Mouse (Mus musculus) left cerebral cortex, postnatal 36 days (tissue): Measurements from ENCODE around the gene Rnf157. TPM values are rescaled to one million over a fixed set of nuclear protein-coding genes. Genes with fewer than 3 reads are reported as not detected.
A peak's percentile ranks its signal among the peaks of the same experiment; 100 is the strongest.

Experiments
- DNase-seq, 2 experiments: peaks; one replicate each; pipeline ENCODE4 v3.0.0; 2021 to 2022; ENCODE audit warnings: low spot score in 2 of 2, mixed read lengths in 1 of 2
- intact Hi-C: fragments of 180-260 bp; cut with DNase I; formaldehyde crosslinking; loops from one replicate; pipeline ENCODE4 v1.15.1; 2025
- total RNA-seq, 2 experiments: library from RNA; stranded (reverse); gene quantifications; 2 replicates each; pipeline ENCODE4 v1.2.3; 2021

Gene Rnf157
- total RNA-seq: 100 to 1,000 TPM; 266 to 286 TPM

DNA sequence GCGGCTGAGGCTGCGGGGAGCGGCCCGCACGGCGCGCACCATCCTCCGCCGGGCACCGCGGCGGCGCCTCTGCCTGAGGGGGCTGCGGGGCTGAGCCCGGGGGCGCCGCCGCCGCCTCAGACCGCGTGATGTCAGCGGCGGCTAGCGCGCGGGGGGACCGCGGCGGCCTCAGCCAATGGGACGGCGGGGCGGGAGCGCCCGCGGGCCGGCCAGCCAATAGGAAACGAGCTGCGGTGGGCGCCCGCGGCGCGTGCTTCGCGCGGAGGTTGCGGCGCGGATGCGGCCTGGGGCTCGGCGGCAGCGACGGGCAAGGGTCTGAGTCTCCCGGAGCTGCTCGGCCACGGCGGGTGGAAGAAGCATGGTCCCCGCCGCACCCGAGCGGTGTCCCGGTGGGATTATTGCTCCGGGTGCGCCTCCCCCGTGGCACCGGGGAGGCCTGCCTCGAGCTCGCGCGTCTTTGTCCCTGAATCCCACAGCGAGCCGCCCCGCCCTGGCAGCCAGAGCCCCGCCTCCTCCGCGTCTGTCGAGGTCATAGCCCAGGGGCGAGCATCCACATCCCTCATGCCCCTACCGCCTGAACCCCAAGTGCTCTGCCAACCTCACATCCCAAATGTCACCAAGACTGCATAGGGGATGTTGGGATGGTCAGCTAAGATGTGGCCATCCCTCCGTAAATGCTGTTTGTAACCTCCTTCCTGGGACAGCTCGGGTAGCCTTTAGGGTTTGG lies at the start of gene Rnf157:
Gene Rnf157 (minus strand): TSS at position 129 of the 727 bp plus-strand sequence.
- peak; percentile 91 to 96 for DNase-seq
- intact Hi-C loops: loop anchor here (1.0 kb wide), 1 partner anchor 21 kb away; the partner anchor contains the start of gene Ubald2

GRCm38 (mm10) chr11:116459786-116460185 lies 47.0 kb upstream of the Rnf157 start:
- DNase-seq: no peak
- intact Hi-C loops: loop anchor here (5.0 kb wide), 1 partner anchor 142 kb away; no protein-coding TSS in a partner anchor

- no peak for DNase-seq
- intact Hi-C loops: no loop called here
These were observed 43.4 kb upstream of the Rnf157 start for GRCm38 (mm10) chr11:116456234-116456633.

DNA sequence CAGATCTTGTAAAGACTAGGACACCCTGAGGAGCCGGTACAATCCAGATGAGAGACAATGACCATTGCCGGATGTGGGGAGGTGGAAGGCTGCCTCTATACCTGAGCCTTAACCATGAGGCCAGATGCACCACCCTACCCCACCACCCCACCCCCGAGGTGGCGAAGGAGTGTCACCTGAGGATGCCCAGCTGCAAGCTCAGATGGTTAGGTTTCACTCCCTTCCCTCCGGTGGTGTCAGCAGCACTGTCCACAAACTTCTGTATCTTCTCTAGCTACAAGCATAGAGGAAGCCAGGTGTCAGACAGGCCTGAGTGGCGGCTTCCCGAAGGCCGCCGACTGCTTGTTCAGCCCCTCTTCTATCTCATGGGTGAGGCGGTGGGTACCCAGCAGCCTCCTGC lies 41.1 kb upstream of the Rnf157 start:
- intact Hi-C loops: no loop called here
- no peak for DNase-seq

DNA sequence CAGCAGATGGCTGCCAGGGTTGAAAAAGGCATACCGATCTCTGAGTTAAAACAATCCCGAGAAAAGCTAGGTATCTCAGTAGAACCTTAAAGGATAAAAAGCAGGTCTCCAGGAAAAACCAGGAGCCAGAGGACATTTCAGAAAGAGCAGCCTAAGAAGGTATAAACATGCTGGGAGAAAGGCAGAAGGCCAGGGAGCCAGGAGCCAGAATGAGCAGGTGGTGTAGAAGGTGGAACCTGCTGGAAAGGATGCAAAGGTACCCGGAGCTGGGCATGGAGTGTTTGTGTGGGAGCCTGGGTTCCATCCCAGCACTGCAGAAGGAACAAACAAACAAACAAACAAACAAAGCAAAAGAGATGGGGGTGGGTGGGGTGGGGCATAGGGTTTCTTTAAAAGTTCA lies 36.5 kb upstream of the Rnf157 start:
- intact Hi-C loops: loop anchor here (5.0 kb wide), 2 partner anchors 47 to 222 kb away; no protein-coding TSS in a partner anchor
- no peak for DNase-seq

- DNase-seq: no peak
- intact Hi-C loops: loop anchor here (5.0 kb wide), 2 partner anchors 46 to 221 kb away; no protein-coding TSS in a partner anchor
These were observed 35.0 kb upstream of the Rnf157 start for GRCm38 (mm10) chr11:116447822-116448221.

GRCm38 (mm10) chr11:116446308-116446887 lies 33.6 kb upstream of the Rnf157 start:
- intact Hi-C loops: loop anchor here (1.0 to 5.0 kb wide), 3 partner anchors 44 to 219 kb away; no protein-coding TSS in a partner anchor
- no peak for DNase-seq

GRCm38 (mm10) chr11:116445596-116446307 lies 32.9 kb upstream of the Rnf157 start:
- DNase-seq: peak; percentile 86 to 89

DNA sequence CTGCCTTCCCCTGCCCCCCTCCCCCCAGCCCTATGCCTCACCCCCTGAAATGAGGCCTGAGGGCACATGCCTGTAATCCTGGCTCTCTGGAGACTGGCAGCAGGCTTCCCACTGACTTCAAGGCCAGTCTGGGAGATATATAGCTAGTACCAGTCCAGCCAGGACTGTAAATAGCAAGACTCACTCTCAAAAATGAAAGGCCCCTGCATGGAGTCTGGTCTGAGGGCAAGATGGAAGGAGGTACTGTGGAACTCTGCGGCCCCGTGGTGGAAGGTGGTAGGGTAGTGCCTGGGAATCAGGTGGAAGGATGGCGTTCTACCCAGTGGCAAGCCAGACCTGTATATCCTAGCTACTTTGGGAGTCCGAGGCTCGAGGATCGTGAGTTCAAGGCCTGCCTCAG lies 31.1 kb upstream of the Rnf157 start:
- no peak for DNase-seq
- intact Hi-C loops: no loop called here

More at GRCm38 (mm10) chr11:116445596-116446307, 32.9 kb upstream of the Rnf157 start:
- intact Hi-C loops: loop anchor here (1.0 to 5.0 kb wide), 3 partner anchors 43 to 218 kb away; no protein-coding TSS in a partner anchor

- DNase-seq: no peak
- intact Hi-C loops: no loop called here
These were observed 30.5 kb upstream of the Rnf157 start for GRCm38 (mm10) chr11:116443311-116443710.

DNA sequence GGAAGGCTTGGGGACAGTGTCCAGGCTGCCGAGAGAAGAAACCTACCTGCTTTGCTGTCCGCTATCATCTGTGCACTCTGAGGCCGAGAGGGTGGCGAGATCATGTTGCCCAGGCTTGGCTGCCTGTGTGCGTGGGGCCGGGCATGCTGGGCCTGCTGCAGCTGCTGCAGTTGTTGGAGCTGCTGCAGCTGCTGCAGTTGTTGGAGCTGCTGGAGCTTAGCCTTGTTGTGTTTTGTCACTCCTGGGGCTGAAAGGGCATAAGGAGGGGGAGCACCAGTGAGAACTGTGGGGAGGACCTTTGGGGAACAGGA lies 30.0 kb upstream of the Rnf157 start:
- intact Hi-C loops: no loop called here
- no peak for DNase-seq

DNA sequence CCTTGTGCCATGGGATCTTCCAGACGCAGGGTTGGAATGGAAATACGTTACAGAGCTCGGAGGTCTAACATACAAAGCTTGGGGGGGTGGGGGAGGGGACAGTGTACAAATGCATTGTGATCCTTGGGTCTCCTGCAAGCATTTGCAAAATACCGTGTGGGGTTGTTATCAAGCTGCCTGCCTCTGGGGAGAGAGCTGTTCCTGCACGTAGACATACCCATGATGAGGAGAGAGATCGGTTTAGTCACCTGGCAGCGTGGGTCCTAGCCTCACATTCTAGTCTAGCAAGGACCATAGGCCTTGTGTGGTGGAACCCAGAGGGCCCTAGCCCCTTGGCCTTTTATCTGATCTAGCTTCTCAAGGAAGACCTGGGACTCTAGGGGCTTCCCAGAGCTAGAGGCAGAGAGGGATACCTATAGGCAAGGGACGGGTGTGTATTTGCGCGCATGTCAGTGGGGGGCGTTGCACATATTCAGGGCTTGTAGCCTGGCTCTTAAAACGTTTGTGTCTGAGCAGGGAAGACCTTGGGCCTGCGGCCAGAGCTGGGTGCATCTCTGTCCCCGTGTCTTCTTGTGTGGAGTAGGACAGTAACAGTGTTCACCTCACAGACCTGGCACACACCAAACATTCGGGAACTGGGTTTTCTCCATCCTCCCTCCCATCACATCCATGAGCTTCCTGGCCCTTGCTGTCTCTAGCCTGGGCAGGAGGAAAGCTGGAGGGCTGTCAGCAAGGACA lies 29.5 kb upstream of the Rnf157 start:
- DNase-seq: no peak
- intact Hi-C loops: no loop called here

GRCm38 (mm10) chr11:116440408-116441068 lies 27.7 kb upstream of the Rnf157 start:
- no peak for DNase-seq
- intact Hi-C loops: no loop called here

DNA sequence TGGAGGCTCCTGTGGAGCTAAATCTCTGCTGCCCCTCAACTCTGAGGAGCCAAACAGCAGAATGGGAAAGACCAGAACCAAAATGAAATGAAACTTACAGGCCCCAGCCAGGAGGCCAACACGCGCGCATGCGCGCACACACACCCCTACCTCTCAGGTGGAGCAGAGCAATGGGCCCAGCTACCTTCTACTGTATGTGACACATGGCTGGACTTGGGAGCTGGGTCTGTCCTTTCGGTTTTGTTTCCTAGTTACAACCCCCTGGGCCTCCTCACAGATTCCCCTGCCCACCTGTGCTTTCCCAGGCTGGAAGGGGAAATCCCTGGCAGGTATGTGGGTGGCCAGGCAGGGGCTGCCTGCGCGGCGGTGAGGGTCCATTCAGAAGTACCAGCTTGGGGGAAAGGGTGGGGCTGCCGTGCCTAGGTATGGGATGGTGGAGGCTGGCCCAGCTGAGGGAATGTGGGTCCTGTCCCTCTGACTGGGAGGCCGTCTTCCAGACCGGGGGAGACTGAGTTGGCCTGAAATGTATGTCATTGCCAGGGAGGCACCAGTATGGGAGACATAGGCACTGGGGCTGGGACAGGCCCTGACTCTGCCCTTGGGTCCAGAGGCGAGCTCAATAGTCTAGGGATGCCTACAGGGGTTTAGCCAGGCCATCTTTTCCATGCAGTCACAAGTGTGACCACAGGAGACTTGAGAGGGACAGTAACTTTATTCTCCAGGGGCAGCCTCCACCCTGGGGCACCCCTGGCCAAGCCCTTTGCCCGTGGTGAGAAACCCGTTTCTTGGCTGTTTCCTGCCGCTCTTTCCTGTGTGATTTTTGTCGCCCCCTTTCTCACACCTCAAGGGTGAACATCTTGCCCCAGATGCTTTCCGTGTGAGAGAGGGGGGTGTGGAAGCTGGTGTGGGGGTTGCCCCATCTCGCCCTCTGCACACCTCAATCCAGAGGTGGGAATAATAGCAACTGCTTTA lies 26.7 kb upstream of the Rnf157 start:
- intact Hi-C loops: no loop called here
- no peak for DNase-seq

- intact Hi-C loops: no loop called here
- no peak for DNase-seq
These were observed 24.7 kb upstream of the Rnf157 start for GRCm38 (mm10) chr11:116437541-116437940.

GRCm38 (mm10) chr11:116436725-116437331 lies 24.0 kb upstream of the Rnf157 start:
- intact Hi-C loops: no loop called here
- no peak for DNase-seq

DNA sequence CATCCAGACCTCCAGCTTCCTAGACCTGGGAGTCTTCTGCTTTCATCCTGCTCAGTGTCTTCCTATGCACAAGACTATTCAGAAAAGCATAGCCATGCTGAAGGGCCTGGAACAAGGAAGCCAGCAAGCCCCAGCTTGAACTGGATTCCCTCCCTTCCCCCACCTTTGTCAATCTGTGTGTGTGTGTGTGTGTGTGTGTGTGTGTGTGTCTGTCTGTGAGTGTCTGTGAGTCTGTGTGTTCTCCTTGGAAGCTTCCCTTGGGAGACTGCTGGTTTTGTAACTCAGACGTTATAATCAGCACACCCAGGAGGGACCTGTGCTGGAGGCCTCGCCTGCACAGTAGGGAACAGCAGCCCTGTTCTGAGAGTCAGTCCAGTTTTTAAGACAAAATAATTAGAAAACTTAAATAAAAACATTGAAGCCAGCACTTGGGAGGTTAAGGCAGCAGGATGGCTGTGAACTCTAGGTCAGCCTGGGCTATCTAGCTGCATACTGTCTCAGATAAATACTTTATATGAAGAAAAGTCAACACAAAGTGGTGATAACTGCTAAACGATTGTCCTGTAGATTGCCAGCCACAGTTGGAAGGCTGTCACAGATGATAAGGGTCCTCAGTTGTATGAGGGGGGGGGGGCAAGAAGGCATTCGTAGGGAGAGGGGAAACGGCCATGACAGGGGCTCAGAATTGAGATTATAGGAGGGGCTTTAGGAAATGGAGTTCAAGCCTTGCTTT lies 23.3 kb upstream of the Rnf157 start:
- no peak for DNase-seq
- intact Hi-C loops: no loop called here
